Comparison of ENCODE assay signal across 23 mouse cellular contexts in genomic region chr7:19840371-19840770, GRCm38 (mm10). TPM values are rescaled to one million over a fixed set of nuclear protein-coding genes. Genes with fewer than 3 reads are reported as not detected.
"Had no signal": no experiment of that assay in that cellular context is flagged by ENCODE, and none has a peak within 500 bp of the region (broad histone marks: within the 10 kb centered on the region; RNA-seq: fewer than 3 reads in every experiment).

No protein-coding gene starts in this region.

- ATAC-seq: inflammation-experienced regulatory T-cells, adult 6 months; midbrain, embryonic 16.5 days had no signal

- H3K9ac ChIP-seq: kidney, embryonic 15.5 days; limb, embryonic 13.5 days; liver, embryonic 14.5 days; lung, embryonic 14.5 days; neural tube, embryonic 15.5 days had no signal

- H3K4me3 ChIP-seq: kidney, embryonic 15.5 days; limb, embryonic 13.5 days; midbrain, embryonic 10.5 days; neural tube, embryonic 15.5 days had no signal

- H3K36me3 ChIP-seq: kidney, embryonic 15.5 days; limb, embryonic 13.5 days; midbrain, embryonic 10.5 days; neural tube, embryonic 15.5 days had no signal

- H3K27ac ChIP-seq: kidney, embryonic 15.5 days; limb, embryonic 13.5 days; liver, embryonic 14.5 days; midbrain, embryonic 10.5 days; neural tube, embryonic 15.5 days had no signal

- H3K4me1 ChIP-seq: limb, embryonic 13.5 days had no signal

- H3K4me2 ChIP-seq: kidney, embryonic 15.5 days; limb, embryonic 13.5 days; lung, embryonic 14.5 days; neural tube, embryonic 15.5 days had no signal

- DNase-seq: kidney, adult 2 months; kidney, postnatal 14 days; left cerebral cortex, postnatal 4 days; lung, embryonic 14.5 days; lung, postnatal 10 days; lung, postnatal 4 days; right cerebral cortex, adult 18-20 months; right cerebral cortex, postnatal 4 days; thymus, adult 18-20 months; thymus, postnatal 14 days had no signal

- H3K9me3 ChIP-seq: kidney, embryonic 15.5 days; limb, embryonic 13.5 days; neural tube, embryonic 15.5 days had no signal

RNA-seq across cellular contexts. Expression of gene Gm19345, which starts 11.4 kb away (rescaled TPM):
- total RNA-seq: megakaryocyte, adult 5-6 weeks had no signal
- polyA plus RNA-seq: inflammation-experienced regulatory T-cells, adult 6 months; kidney, adult 2 months; limb, embryonic 13.5 days; liver, embryonic 14.5 days; lung, embryonic 14.5 days; midbrain, embryonic 10.5 days had no signal

RNA-seq across cellular contexts. Expression of gene Ceacam16, which starts 20.7 kb away (rescaled TPM):
- total RNA-seq: layer of hippocampus, adult 8-10 months; layer of hippocampus, postnatal 14 days; left cerebral cortex, adult 18-20 months; left cerebral cortex, postnatal 10 days; left cerebral cortex, postnatal 4 days had no signal
- polyA plus RNA-seq: kidney, embryonic 15.5 days; limb, embryonic 13.5 days; lung, embryonic 14.5 days; midbrain, embryonic 10.5 days; neural tube, embryonic 11.5 days had no signal

RNA-seq across cellular contexts. Expression of gene Cblc, which starts 43.8 kb away (rescaled TPM):
- total RNA-seq: layer of hippocampus, adult 8-10 months; layer of hippocampus, postnatal 14 days; left cerebral cortex, adult 18-20 months; left cerebral cortex, postnatal 10 days; megakaryocyte, adult 5-6 weeks had no signal

RNA-seq across cellular contexts. Expression of gene Ceacam19, which starts 47.4 kb away (rescaled TPM):
- total RNA-seq: layer of hippocampus, adult 8-10 months; layer of hippocampus, postnatal 14 days; left cerebral cortex, adult 18-20 months; left cerebral cortex, postnatal 10 days; left cerebral cortex, postnatal 4 days had no signal
- polyA plus RNA-seq: inflammation-experienced regulatory T-cells, adult 6 months; kidney, embryonic 15.5 days; lung, embryonic 14.5 days; midbrain, embryonic 10.5 days; midbrain, embryonic 16.5 days; neural tube, embryonic 11.5 days; neural tube, embryonic 15.5 days had no signal
